Mouse (Mus musculus): ENCODE data around the gene Ier3.
A peak's percentile ranks its signal among the peaks of the same experiment; 100 is the strongest.

Gene Ier3

DNA sequence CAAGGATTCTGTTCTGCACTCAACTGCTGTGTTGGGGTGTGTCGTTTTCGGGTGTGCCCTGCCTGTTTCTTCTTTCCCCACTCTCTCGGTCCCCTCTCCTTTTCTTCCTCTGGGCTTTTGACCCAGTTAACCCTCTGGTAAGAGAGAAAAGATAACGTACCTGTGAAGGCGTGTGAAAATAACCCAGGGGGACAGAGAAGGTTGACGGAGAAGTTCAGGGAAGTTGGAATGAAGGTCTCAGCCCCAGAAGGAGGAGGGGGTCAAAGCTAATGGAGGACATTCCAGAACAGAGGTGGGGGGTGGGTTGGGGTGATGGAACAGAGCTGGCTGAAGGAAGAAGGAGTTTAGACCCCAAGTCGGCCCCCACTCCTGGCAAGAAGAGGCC, 47.5 kb downstream of the Ier3 start:
- DNase-seq, result no peak

- DNase-seq, result peak in 1 of 2 experiments; percentile 52
Measured at GRCm38 (mm10) chr17:35869346-35870067, 48.0 kb downstream of the Ier3 start.

- DNase-seq, result peak; percentile 84 to 91
Measured at GRCm38 (mm10) chr17:35870151-35870883, 48.8 kb downstream of the Ier3 start.

DNA sequence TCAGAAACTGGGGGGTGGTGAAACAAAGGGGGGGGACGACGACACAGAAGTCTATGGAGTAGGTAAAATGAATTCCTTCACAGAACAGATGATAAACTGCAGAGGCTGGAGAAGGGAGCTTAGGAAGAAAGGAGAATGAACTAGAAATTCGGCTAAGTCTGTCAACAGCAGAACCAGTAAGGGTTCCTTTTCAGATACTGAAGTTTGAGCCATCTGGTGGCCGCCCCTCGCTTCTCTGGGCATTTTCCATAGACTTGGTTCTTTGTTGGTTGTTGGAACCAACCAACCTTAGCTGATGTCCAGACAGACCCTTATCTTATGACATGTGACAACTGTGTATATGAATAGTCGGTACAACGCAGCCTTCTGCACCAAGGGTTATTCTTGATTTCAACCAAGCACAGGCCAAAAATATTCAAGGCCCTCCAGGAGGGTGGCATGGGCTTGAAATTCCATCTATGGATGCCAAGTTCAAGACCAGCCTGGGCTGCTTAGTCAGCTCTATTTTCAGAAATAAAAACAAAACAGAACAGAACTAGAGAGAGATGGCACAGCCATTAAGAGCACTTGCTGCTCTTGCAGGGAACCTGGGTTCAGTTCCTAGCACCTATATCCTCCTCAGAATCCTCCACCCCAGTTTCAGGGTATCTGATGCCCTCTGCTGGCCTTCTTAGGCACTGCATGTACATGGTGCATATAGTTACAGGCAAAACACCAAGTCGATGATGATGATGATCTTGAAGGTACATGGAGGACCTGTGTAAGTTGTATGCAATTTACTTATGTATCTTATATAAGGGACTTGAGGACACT, 49.6 kb downstream of the Ier3 start:
- no peak for DNase-seq
